Mouse (Mus musculus): ENCODE measurements at regions not wholly inside any gene's neighbourhood (a gene's known extent, or its start where the extent isn't known, plus 50 kb on each side); places are given as distances from the start of the nearest gene placed in this dataset.

DNA sequence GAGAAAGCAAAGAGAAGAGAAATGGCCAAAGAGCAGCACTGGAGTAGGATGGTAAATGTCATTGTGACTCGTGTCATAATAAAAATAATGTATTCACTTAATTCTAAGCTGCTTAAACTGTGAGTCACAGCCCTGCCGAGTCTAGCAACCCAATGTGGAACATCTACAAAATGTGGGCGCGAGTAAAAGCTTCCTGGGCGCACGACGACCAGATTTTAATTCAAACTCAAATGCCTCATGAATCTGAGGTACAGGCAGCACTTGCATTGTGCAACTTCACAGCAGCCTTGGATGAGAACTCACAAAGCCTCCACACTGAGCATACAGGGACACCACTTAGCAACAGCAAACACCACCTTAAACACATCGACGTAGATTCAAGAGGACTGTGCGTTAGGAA, 88.5 kb upstream of the Lpar1 start:
- TF ChIP-seq CTCF (IDR thresholded peaks at IDR 0.05), result no peak
- no peak for TF ChIP-seq EP300 (IDR thresholded peaks at IDR 0.05; ENCODE audit: insufficient read depth, low read depth, low read length)
- TF ChIP-seq POLR2A (IDR thresholded peaks at IDR 0.05; ENCODE audit: insufficient read depth, low read depth, low read length), result no peak
